Mouse (Mus musculus) kidney, adult 11 months (tissue): ENCODE data around the gene Ccdc184.

Experiments
- DNase-seq: peaks from one replicate; pipeline ENCODE4 v3.0.0; 2022

The Ccdc184 gene

DNA sequence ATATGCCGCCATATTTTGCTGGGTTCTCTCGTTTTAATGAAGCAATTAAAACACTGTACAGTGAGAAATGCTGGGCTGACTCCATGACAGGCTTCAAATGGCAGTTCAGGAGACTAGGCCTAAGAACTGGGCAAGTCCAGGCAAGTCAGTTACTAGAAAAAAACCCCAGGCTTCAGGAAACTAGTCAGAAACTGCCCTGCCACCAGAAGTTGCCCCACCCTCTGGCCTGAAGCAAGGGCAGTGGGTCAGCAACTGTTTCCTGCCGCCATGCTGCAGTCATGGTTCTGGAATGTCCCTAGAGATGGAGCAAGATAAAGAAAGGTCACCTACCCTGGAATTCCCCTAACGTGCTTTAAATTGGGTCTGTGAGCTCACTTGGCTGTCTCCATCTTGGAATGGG, 11.0 kb upstream of the Ccdc184 start:
- DNase-seq: peak; percentile 15

DNA sequence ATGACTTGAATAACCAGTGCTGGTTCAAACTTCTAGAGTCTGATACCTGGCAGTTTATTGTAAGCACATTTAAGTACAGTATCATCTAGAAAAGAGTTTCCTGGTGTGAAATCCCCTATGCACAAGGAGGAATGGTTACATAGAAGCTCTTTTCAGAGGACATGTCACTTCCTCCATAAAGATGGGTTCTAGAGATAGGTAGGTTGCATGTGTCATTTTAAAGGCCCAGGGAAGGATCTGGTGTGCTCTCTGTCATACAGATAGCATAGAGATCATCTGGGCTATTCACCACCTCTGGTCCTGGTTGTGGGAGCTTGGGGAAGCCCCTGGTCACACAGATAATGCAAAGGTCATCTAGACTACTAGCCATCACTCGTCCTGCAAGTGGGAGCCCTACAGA, 9.7 kb upstream of the Ccdc184 start:
- no peak for DNase-seq

DNA sequence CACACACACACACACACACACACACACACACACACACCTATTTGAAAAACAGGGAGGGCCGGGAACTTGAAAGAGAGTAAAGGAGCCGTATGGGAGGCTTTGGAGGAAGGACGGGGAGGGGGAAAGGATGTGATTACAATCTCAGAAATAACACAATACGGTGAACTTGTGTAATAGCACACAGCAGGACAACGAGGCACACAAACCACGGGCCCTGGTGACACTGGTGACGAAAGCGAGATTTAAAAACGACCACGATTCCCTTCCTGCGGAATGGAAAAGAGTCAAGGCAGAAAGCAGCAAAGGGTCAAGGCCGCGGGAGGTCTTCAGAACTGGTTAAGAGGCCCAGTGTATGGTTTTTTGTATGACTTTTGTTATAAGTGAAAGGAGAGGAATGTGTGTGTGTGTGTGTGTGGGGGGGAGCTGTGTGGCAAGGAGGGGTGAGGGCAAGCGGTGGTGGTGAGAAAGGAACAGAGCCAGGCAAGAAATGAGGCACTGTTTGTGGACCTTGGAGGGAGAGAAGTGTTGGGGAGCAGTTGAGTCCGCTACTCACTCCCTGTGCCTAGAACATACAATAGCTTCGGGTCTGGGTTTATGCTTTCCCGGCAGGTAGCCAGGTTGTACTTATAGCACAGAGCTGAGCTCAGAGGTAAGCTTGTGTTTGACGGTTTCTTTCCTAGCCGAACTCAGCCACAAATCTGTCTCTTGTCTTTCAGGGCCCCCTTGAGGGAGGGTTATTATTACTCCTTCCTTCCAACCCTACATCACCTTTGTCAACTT, 5.7 kb upstream of the Ccdc184 start:
- no peak for DNase-seq

DNA sequence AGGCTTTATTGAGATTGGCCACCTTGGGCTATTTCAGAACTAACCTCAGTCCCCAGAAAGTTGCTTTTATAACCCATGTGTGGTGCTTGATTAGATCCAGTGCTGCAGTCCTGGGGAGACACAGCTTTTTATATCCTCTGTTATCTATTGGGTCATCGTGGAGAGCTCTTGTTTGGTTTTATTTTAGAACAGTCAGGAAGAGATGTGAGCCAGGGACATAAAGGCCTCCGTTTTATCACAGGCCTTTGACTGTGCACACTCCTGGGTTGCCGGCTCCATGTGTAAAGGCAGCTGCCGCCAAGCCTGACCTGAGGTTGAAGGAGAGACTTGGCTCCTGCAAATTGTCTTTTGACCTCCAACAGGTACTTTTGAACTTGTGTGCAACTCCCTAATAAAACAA, 4.4 kb upstream of the Ccdc184 start:
- DNase-seq: no peak

DNA sequence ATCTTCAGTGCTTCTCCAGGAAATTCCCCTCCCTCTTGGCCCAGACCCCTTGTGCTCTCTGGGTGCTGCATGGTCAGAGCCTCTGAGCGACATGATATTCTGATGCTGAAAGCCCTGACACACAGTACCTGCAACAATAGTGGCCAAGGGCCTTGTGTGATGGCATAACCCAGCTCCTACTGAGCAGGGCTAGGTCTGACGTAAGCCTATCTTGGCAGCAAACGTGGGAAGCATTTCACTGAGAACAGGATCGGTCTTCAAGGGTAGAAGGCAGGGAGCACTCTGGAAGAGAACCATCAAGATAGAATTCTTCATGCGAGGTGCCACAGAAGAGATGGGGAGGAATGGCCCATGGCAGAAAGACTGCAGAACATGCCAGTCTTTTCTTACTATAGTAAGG, 1.4 kb upstream of the Ccdc184 start, which contains the start of gene Asb8:
Gene Asb8, minus strand, starts transcription at position 101 of the 400 bp plus-strand sequence.
- DNase-seq: no peak

DNA sequence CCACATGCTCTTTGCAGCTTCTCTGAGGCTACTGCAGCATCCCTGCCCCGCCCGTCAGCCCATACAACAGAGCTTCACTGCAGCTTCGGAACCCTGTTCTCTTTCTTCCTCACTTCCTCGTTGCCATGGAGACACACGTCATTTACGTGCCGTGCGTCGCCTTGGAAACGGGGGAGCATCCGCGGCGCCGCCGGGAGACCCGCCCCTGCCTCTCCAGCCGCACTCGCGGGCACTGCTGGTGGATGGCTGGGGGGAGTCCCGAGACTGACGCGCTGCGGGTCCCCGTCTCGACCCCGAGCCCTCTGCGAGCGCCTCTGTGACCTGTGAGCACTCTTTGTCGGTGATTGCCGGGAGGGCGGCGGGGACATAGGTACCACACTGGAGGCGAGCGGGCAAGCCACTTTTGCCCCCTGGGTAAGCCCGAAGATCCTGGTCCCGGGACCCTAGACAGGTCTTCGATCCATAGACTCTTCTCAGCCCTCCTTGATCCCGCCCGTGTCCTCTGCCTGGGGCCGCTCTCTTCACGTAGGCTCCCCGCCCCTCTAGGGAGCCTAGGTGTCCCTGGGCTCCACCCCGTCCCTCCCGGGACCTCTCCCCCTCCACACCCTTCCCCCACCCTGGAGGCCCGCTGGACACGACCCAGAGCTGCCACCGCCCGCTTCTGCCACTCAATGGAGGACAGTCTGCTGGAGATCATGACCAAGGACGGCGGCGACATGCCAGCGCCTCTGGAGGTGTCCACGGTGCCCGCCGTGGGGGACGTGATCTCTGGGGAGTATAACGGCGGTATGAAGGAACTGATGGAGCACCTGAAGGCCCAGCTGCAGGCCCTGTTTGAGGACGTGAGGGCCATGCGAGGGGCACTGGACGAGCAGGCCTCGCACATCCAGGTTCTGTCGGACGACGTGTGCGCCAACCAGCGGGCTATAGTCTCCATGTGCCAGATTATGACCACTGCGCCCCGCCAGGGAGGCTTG, 975 bp downstream of the Ccdc184 start:
- peak; percentile 38 for DNase-seq

DNA sequence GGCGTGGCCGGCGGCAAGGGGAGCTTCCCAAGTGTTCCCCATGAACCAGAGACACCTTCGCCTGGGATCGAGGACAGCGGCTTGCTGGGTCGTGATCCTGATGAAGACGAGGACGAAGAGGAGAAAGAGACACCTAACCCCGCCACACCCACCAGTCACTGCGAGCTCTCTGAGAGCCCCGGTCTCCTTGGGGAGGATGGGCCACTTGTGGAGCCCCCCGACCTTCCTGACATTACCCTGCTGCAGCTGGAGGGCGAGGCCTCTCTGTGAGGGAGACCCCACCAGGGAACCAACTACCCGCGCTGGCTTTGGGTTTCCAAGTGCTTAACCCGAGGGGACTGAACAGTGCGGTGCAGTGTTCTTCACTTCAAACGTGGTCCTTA, 1.7 kb downstream of the Ccdc184 start:
- DNase-seq: no peak

DNA sequence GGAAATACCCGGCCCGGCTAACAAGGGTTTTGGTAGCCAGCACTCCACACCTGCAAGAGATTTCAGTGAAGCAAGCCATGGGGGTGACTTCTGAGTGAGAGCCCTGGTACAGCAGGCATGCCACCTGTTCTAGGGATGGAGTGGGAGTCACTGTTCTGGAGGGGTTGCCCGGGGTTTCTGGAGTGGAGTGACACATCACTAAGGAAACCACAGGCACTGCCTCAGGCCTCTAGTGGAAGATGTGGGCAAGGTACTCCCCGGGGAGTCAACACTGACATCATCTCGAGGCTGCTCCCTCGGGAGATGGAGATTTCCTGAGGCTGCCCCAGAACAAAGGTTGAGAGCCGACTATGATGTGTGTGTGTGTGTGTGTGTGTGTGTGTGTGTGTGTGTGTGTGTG, 3.4 kb downstream of the Ccdc184 start:
- DNase-seq: no peak

DNA sequence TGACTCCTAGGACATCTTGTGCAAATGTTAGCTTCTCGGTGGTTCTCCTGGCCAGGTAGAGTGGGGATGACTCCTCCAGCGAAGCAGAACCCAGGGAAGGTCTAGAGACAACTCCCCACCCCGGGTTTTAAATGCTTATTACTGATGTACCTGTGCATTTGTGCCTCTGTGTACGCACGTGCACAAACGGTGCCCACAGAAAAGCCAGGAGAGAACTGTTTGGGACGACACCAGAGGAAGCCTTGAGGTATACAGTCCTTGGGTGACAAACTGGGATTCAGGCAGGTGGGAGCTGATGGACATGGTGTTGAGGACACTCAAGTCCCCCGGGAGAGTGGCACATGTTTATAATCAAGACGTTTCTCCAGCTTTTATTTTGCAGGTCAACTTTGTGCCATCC, 4.0 kb downstream of the Ccdc184 start:
- no peak for DNase-seq

DNA sequence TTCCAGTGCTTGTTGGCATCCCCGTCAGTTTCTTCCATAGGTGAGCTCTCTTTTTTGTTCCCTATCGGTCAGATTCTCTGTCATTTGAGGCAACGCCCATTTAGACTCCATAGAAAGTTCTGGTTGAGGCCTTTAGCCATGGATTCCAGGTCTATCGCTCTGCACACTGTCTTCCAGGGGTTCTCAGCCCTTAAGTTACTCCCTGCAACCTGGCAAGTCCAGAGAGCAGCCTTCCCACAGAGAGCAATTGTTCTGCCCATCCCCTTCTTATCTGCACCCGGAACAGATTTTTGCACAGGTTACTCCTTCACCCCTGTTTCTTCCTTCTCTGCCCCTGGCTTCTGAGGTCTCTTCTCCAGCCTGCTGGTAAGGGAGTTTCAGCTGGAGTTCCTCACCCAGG, 5.2 kb downstream of the Ccdc184 start:
- no peak for DNase-seq

DNA sequence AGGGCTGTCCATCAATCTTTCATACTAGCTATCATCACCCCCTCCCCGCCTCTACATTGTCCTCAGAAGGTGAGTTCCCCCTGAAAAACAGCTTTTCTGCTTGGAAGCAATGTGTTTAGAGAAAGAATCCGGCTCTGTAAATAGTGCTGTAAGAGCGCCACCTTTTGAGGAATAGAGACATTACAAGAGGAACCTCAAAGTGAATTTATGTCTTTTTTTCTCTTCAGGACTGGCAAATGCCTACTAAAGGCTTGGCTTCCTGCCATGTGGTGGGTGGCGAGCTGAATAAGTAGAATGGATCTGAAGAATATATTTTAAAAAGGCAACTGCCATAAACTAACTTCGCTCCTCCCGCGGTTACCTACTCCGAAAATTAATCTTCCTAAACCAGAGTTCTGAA, 6.9 kb downstream of the Ccdc184 start:
- DNase-seq: no peak

DNA sequence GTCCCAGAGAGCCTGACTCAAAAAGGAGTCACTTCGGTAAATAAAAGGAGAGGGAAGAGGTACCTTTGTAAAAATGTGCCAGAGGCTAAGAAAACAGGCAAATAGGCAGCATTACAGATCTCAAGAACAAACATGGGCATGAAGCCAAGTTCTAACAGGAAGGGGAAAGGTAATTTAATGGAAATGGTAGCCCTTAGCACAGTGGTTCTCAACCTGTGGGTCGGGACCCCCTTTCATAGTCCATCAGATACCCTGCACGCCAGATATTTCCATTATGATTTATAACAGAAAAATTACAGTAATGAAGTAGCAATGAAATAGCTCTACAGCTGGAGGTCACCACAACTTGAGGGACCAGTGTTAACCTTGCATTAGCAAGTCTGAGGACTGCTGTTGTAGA, 10.4 kb downstream of the Ccdc184 start:
- DNase-seq: no peak

DNA sequence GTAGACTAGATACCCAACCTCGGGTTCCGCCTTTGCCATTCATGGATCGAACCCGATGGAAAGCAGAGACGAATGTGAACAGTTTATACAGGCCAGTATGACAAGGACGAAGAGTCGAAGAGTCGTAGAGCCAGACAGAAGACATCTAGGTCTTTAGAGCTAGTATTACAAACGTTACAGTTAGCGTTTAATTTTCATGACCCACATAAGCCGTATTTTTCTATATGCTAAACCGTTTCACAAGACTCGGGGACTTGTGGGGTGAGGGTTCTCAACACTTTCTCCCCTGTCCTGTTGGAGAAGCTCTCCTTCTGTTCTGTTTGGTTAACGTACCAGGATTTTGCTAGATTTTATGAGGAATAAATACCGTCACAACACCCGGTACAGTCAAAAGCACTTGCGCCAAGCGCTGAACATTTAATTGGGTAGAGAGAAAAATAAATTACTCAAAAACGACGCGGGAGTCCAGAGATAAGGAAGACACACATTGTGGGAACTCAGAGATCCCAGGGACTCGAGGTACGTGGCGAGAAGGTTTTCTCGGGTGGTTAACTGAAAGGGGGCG, 13.7 kb downstream of the Ccdc184 start:
- no peak for DNase-seq

DNA sequence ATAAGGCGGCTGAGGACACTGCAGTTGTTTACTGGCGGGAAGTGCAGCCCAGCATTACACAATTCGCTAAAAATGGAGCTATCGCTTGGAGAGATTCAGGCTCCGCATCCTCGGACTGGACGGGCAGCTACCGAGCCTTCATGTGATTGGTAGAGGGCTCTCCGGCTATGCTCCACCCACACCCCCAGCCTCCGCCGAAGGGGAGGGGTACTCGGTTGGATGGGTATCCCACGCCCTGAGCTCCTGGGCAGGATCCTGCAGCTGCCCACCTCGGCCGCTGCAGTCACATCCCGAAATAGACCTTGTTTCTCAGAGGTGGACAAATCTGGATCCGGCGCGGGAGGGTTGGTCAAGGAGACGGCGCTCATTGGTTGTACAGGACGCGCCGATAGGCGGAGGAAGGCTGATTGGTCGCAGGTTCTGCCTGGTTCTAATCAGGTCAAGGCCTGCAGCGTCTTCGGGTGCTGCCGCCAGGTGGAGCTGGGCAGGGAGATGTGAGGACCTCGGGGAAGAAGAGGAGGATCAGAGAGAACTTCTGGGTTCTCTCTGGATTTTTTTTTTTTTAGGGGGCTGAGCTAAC, 14.3 kb downstream of the Ccdc184 start:
- peak; percentile 93 for DNase-seq

DNA sequence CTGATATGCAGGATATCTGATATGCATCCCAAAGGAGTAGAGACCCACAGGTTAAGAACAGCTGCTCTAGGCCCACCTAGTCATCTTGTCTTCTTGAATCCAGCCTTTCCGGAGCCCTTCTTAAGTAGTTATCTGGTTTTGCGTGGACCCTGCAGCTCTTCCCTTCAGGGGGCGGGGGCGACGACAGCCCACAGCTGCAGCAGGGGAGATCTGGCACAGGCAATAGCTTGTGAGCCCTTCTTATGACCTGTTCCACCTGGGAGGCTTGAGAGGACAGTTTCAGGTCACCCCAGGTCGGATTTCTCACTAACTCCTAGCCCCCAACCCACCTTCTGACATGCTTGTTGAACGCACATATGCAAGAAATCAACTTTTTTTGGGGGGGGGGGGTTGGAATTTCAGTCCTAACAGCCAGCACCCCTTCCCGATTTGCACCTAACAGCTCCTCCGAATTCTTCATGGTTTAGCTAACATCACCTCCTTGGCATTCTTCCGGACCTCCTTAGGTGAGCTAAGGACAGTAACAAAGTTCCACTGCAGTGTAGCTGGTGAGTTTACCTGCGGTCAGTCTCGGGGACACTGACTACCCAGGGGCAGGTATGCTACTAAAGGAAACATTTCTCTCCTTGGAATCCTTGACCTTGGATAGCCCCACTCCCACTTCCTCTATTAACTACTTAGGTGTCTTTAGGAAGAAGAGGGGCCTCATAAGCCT, 15.1 kb downstream of the Ccdc184 start:
- DNase-seq: peak; percentile 37

DNA sequence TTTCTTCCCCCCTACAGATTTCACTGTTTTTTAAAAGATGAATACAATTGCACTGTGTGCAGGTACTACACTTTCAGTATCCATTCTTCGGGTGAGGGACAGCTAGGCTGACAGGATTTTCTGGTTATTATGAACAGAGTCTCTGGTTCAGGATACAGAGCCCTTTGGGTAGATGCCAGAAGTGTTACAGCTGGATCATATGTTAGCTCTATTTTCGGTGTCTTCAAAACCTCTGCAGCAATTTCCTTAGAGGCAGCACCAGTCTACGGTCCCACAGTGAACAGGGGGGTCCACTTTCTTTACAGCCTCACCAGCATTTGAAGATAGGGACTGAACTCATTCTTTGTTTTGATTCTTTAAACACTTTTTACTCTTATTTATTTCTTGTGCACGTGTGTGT, 17.5 kb downstream of the Ccdc184 start:
- DNase-seq: no peak

DNA sequence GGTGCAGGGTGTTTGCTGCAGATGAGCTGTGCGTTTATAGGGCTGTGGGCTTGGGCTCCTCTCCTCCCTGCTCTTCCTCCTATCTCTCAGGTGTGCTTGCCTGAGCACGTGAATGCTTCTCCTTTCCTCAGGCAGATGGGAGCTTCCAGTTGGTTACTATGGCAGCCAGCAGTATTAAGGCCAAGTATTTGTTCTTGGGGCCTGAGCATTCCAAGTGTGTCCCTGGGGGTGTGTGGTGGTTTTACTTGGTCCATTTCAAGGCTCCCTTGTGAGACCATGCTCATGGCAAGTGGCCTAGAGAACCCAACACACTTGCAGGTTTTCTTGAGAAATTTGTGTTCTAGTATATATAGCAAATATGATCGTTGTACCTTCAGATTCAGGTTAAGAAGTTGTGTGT, 28.5 kb downstream of the Ccdc184 start, which contains the start of gene Olfr288:
Gene Olfr288, minus strand, starts transcription at position 101 of the 400 bp plus-strand sequence.
- DNase-seq: no peak

DNA sequence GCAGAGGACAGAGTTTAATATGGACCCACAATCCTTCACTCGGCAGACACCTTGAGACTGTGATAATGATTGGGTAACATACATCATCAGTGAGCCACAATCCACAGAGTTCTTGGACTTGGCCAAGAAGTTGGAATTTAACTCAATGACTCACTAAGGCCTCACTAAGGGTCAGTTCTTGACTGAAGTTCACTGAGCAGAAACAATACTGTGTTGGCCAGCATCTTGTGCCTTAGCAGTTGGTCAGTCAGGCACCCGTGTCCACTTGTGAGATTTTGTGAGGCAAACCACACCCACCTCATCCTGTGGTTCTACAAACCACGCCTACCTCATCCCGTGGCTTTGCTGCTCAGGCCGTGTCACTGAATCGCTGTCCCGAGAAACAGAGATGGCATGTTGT, 42.7 kb downstream of the Ccdc184 start:
- DNase-seq: peak; percentile 69

DNA sequence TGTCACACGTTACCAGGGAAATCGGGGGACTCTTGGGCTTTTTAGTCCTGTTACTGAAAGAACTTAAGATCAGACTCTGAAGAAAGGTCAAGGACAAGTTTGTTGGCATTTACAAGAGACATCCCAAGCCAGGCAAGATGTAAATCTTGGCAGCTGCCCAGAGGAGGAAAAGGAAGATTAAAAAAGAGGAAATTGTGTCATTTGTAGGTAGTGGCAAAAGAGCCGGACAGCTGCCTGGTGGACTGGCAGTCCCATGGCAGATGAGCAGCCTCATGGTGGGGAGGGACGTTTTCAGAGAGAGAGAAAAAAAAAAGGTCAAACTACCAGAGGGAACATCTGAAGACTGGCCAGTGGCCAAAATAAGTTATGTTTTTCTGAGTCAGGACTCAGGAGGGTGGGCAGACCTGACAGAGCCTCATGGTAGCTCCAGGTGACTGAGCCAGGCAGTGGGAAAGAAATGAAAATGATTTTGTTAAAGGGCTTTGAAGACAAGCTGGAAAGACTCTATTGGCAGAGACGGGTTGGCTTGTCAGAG, 46.4 kb downstream of the Ccdc184 start:
- DNase-seq: peak; percentile 8

DNA sequence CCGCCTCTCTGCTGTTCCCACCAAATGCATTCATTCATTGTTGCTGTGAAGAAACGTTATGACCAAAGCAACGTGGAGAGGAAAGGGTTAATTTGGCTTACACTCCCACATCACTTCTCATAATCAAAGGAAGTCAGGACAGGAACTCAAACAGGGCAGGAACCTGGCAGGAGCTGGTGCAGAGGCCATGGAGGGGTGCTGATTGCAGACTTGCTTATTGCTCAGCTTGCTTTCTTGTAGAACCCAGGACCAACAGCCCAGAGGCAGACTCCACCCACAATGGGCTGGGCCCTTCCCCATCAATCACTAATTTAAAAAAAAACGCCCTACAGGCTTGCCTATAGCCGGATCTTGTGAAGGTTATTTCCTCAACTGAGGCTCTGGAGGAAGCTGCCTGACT, 47.2 kb downstream of the Ccdc184 start:
- DNase-seq: no peak
